Mouse (Mus musculus) lung, embryonic 16.5 days (tissue): ENCODE measurements around the gene Ndn. TPM values are rescaled to one million over a fixed set of nuclear protein-coding genes. Genes with fewer than 3 reads are reported as not detected.

Experiments
- ATAC-seq: fragments of 200-750 bp; cut with Nextera tagmentation; 2 replicates; pipeline ENCODE4 v1.8.0; 2017; ENCODE audit warnings: low read depth, mild to moderate bottlenecking, moderate library complexity
- H3K27ac ChIP-seq: fragments of 300-500 bp; sonication (generic); 2 replicates; pipeline ENCODE4 v1.5.1; 2014; ENCODE audit warnings: mild to moderate bottlenecking, control low read depth, low read length
- H3K27me3 ChIP-seq: fragments of 300-500 bp; sonication (generic); 2 replicates; pipeline ENCODE4 v1.6.1; 2014; ENCODE audit warnings: low read depth, low read length, mixed read lengths; ENCODE audit not compliant: control insufficient read depth, insufficient read depth
- H3K36me3 ChIP-seq: fragments of 300-500 bp; sonication (generic); 2 replicates; pipeline ENCODE4 v1.6.1; 2014; ENCODE audit warnings: low read length; ENCODE audit not compliant: control insufficient read depth, insufficient read depth
- H3K4me1 ChIP-seq: fragments of 300-500 bp; sonication (generic); replicated peaks from 2 replicates; pipeline ENCODE4 v1.6.1; 2014; ENCODE audit warnings: low read length, mixed read lengths; ENCODE audit not compliant: control insufficient read depth, insufficient read depth
- H3K4me2 ChIP-seq: fragments of 300-500 bp; sonication (generic); 2 replicates; pipeline ENCODE4 v1.6.1; 2014; ENCODE audit warnings: low read depth, low read length, control low read depth
- H3K4me3 ChIP-seq: fragments of 300-500 bp; sonication (generic); 2 replicates; pipeline ENCODE4 v1.5.1; 2014; ENCODE audit warnings: mild to moderate bottlenecking, low read length, control low read depth
- H3K9ac ChIP-seq: fragments of 300-500 bp; sonication (generic); 2 replicates; pipeline ENCODE4 v1.6.1; 2014; ENCODE audit warnings: low read length, control low read depth
- H3K9me3 ChIP-seq: fragments of 300-500 bp; sonication (generic); 2 replicates; pipeline ENCODE4 v1.6.1; 2016; ENCODE audit warnings: low read length; ENCODE audit not compliant: control insufficient read depth
- WGBS: fragments of 180-500 bp; shearing (Covaris S2); extraction: QIAGEN DNeasy Blood & Tissue Kit; methylation state at CpG from one replicate; pipeline ENCODE4 v1.1.7; 2014; 5-methylcytosine and 5-hydroxymethylcytosine counted together
- polyA plus RNA-seq: library from polyadenylated mRNA; unstranded; fragments of >200 nt; fragmentation: Nextera tagmentation; extraction: Ambion mirVana; gene quantifications from 2 replicates; pipeline ENCODE4 v1.2.1, GENCODE M21; 2015

Gene Ndn
- polyA plus RNA-seq, 1 experiment from 2014 or later: 62.8 TPM

- Histone ChIP-seq H3K9me3 (0 out of 2 replicates have a peak, but pooled peaks cover 2% of the 10 kb centered on the region), H3K27ac (no peak overlapping the region), H3K9ac (no peak overlapping the region), H3K4me2 (no peak overlapping the region), H3K36me3 (no peaks in the 10 kb centered on the region), H3K4me1 (no peaks in the 10 kb centered on the region), H3K27me3 (no peaks in the 10 kb centered on the region), H3K4me3 (no peak overlapping the region)
- no peak for ATAC-seq
- 75% methylated on average over 8 of the region's 8 CpGs for WGBS
Observed at GRCm38 (mm10) chr7:62366730-62367129, 20.4 kb downstream of the Ndn start.

- H3K4me2 ChIP-seq: no peak overlapping the region
- H3K4me1 ChIP-seq: no peaks in the 10 kb centered on the region
- no peak overlapping the region for H3K9ac ChIP-seq
- H3K27ac ChIP-seq: no peak overlapping the region
- H3K9me3 ChIP-seq: 0 out of 2 replicates have a peak, but pooled peaks cover 3% of the 10 kb centered on the region
- 26% methylated on average over 4 of the region's 4 CpGs for WGBS
- H3K27me3 ChIP-seq: no peaks in the 10 kb centered on the region
- no peaks in the 10 kb centered on the region for H3K36me3 ChIP-seq
- no peak overlapping the region for H3K4me3 ChIP-seq
- no peak for ATAC-seq
Observed at GRCm38 (mm10) chr7:62375658-62376057, 29.3 kb downstream of the Ndn start.

- H3K4me3 ChIP-seq: peak within 1 kb of the TSS; percentile 48
- H3K27ac ChIP-seq: no peak within 1 kb of the TSS
- 20% methylated on average over 31 of the region's 31 CpGs for WGBS
Observed at GRCm38 (mm10) chr7:62376510-62377304, 30.3 kb downstream of the Ndn start, which contains the start of gene Magel2. Gene Magel2 (plus strand): TSS chr7:62377010.

GRCm38 (mm10) chr7:62377313-62377712 is 30.9 kb downstream of the Ndn start:
- ATAC-seq: peak; percentile 53
- H3K4me3 ChIP-seq: peak overlapping the region; percentile 48
- H3K36me3 ChIP-seq: no peaks in the 10 kb centered on the region
- H3K4me1 ChIP-seq: no peaks in the 10 kb centered on the region
- H3K9ac ChIP-seq: peak overlapping the region; percentile 59
- H3K27ac ChIP-seq: no peak overlapping the region
- H3K27me3 ChIP-seq: no peaks in the 10 kb centered on the region
- 27% methylated on average over 10 of the region's 14 CpGs for WGBS
- peak overlapping the region; percentile 72 for H3K4me2 ChIP-seq
- 0 out of 2 replicates have a peak, but pooled peaks cover 3% of the 10 kb centered on the region for H3K9me3 ChIP-seq

More at GRCm38 (mm10) chr7:62376510-62377304, 30.3 kb downstream of the Ndn start, which contains the start of gene Magel2:
- Histone ChIP-seq H3K27me3 (no peaks in the 10 kb centered on the region), H3K4me1 (no peaks in the 10 kb centered on the region), H3K4me2 (peak within 1 kb of the TSS; percentile 72), H3K36me3 (no peaks in the 10 kb centered on the region), H3K9me3 (0 out of 2 replicates have a peak, but pooled peaks cover 3% of the 10 kb centered on the region), H3K9ac (peak within 1 kb of the TSS; percentile 59)
- ATAC-seq: peak; percentile 82

- WGBS: 91% methylated on average over 9 of the region's 9 CpGs
- H3K27me3 ChIP-seq: no peaks in the 10 kb centered on the region
- H3K36me3 ChIP-seq: no peaks in the 10 kb centered on the region
- no peak overlapping the region for H3K4me2 ChIP-seq
- ATAC-seq: no peak
- H3K4me3 ChIP-seq: no peak overlapping the region
- 0 out of 2 replicates have a peak, but pooled peaks cover 3% of the 10 kb centered on the region for H3K9me3 ChIP-seq
- H3K27ac ChIP-seq: no peak overlapping the region
- H3K4me1 ChIP-seq: no peaks in the 10 kb centered on the region
- H3K9ac ChIP-seq: no peak overlapping the region
Observed at GRCm38 (mm10) chr7:62378529-62378928, 32.2 kb downstream of the Ndn start.

GRCm38 (mm10) chr7:62382391-62382790 is 36.0 kb downstream of the Ndn start:
- Histone ChIP-seq H3K9me3 (0 out of 2 replicates have a peak, but pooled peaks cover 3% of the 10 kb centered on the region), H3K4me2 (no peak overlapping the region), H3K27ac (no peak overlapping the region), H3K4me1 (no peaks in the 10 kb centered on the region), H3K27me3 (no peaks in the 10 kb centered on the region), H3K9ac (no peak overlapping the region), H3K4me3 (no peak overlapping the region), H3K36me3 (no peaks in the 10 kb centered on the region)
- 4% methylated on average over 2 of the region's 2 CpGs for WGBS
- 0 out of 2 replicates have a peak, but pooled peaks have one; percentile 15 for ATAC-seq

- no peaks in the 10 kb centered on the region for H3K36me3 ChIP-seq
- H3K9ac ChIP-seq: no peak overlapping the region
- H3K4me1 ChIP-seq: no peaks in the 10 kb centered on the region
- H3K27ac ChIP-seq: no peak overlapping the region
- no peak overlapping the region for H3K4me3 ChIP-seq
- no peaks in the 10 kb centered on the region for H3K9me3 ChIP-seq
- WGBS: 36% methylated on average over 4 of the region's 4 CpGs
- ATAC-seq: no peak
- no peaks in the 10 kb centered on the region for H3K27me3 ChIP-seq
- no peak overlapping the region for H3K4me2 ChIP-seq
Observed at GRCm38 (mm10) chr7:62388291-62388690, 41.9 kb downstream of the Ndn start.

- 46% methylated on average over 1 of the region's 1 CpGs for WGBS
- Histone ChIP-seq H3K4me1 (no peaks in the 10 kb centered on the region), H3K27me3 (no peaks in the 10 kb centered on the region), H3K9ac (no peak overlapping the region), H3K36me3 (no peaks in the 10 kb centered on the region), H3K4me3 (no peak overlapping the region), H3K4me2 (no peak overlapping the region), H3K9me3 (no peaks in the 10 kb centered on the region), H3K27ac (no peak overlapping the region)
- ATAC-seq: no peak
Observed at GRCm38 (mm10) chr7:62392202-62392601, 45.8 kb downstream of the Ndn start.
